Mouse (Mus musculus) cerebellum, adult 9-11 months (tissue): ENCODE measurements around the gene Apol7c.
A peak's percentile ranks its signal among the peaks of the same experiment; 100 is the strongest.
"Not testable (repeated sequence)": the region's sequence is repeated elsewhere in the genome, so short reads cannot be mapped to it uniquely, and the experiment has no call there.

Experiments used
- DNase-seq: peaks from one replicate; pipeline ENCODE4 v3.0.0; 2022

Gene Apol7c

GRCm38 (mm10) chr15:77533216-77533615, at the start of gene Apol7c:
Apol7c (minus strand) TSS chr15:77533316.
- DNase-seq: no peak

- DNase-seq: no peak
Observed at GRCm38 (mm10) chr15:77581681-77582080, 48.6 kb upstream of the Apol7c start.

- DNase-seq: no peak
Observed at GRCm38 (mm10) chr15:77579311-77579710, 46.2 kb upstream of the Apol7c start.

GRCm38 (mm10) chr15:77578801-77579200, 45.7 kb upstream of the Apol7c start:
- DNase-seq: no peak

GRCm38 (mm10) chr15:77563219-77563618, 30.1 kb upstream of the Apol7c start:
- DNase-seq: no peak

- no peak for DNase-seq
Observed at GRCm38 (mm10) chr15:77561792-77562191, 28.7 kb upstream of the Apol7c start, which contains the start of gene 1700025B11Rik. 1700025B11Rik (minus strand) TSS chr15:77561892.

GRCm38 (mm10) chr15:77539221-77539620, 6.1 kb upstream of the Apol7c start:
- DNase-seq: not testable (repeated sequence)

GRCm38 (mm10) chr15:77523186-77523843, 9.8 kb downstream of the Apol7c start:
- peak; percentile 9 for DNase-seq

GRCm38 (mm10) chr15:77520596-77520995, 12.5 kb downstream of the Apol7c start:
- DNase-seq: not testable (repeated sequence)

GRCm38 (mm10) chr15:77507966-77508365, 25.1 kb downstream of the Apol7c start, which contains the start of gene Apol11a:
Apol11a (plus strand) TSS chr15:77508271.
- DNase-seq: not testable (repeated sequence)

- not testable (repeated sequence) for DNase-seq
Observed at GRCm38 (mm10) chr15:77494694-77495093, 38.4 kb downstream of the Apol7c start.

GRCm38 (mm10) chr15:77493181-77493580, 39.9 kb downstream of the Apol7c start:
- not testable (repeated sequence) for DNase-seq

GRCm38 (mm10) chr15:77482140-77482794, 50.8 kb downstream of the Apol7c start:
- no peak for DNase-seq

GRCm38 (mm10) chr15:77476693-77477092, 56.4 kb downstream of the Apol7c start, which contains the start of gene Apol10a:
Apol10a (plus strand) TSS chr15:77477047.
- DNase-seq: not testable (repeated sequence)
